Mouse (Mus musculus): ENCODE data around the gene Flnb.
A peak's percentile ranks its signal among the peaks of the same experiment; 100 is the strongest.

Gene Flnb

GRCm38 (mm10) chr14:7943101-7943800 lies 125.5 kb downstream of the Flnb start:
- no peak for DNase-seq (ENCODE audit: low read depth, low spot score)

GRCm38 (mm10) chr14:7943801-7944135 lies 126.0 kb downstream of the Flnb start:
- DNase-seq (ENCODE audit: low read depth, low spot score) = no peak

GRCm38 (mm10) chr14:7944349-7945039 lies 126.7 kb downstream of the Flnb start:
- DNase-seq (ENCODE audit: low read depth, low spot score) = peak; percentile 27

- no peak for DNase-seq (ENCODE audit: low read depth, low spot score)
Measured at GRCm38 (mm10) chr14:7945261-7945660, 127.5 kb downstream of the Flnb start.

- DNase-seq (ENCODE audit: low read depth, low spot score) = no peak
Measured at GRCm38 (mm10) chr14:7951234-7951633, 133.5 kb downstream of the Flnb start.

GRCm38 (mm10) chr14:7952610-7953254 lies 135.0 kb downstream of the Flnb start:
- DNase-seq (ENCODE audit: low read depth, low spot score) = no peak

- no peak for DNase-seq (ENCODE audit: low read depth, low spot score)
Measured at GRCm38 (mm10) chr14:7954071-7954471, 136.3 kb downstream of the Flnb start.

GRCm38 (mm10) chr14:7956427-7956826 lies 138.7 kb downstream of the Flnb start:
- DNase-seq (ENCODE audit: low read depth, low spot score) = no peak

GRCm38 (mm10) chr14:7957049-7957448 lies 139.3 kb downstream of the Flnb start, which contains the start of gene Gm45521:
Gene Gm45521 (plus strand): TSS chr14:7957288.
- no peak for DNase-seq (ENCODE audit: low read depth, low spot score)

GRCm38 (mm10) chr14:7960616-7961015 lies 142.9 kb downstream of the Flnb start:
- no peak for DNase-seq (ENCODE audit: low read depth, low spot score)

GRCm38 (mm10) chr14:7961714-7962113 lies 144.0 kb downstream of the Flnb start:
- no peak for DNase-seq (ENCODE audit: low read depth, low spot score)

GRCm38 (mm10) chr14:7962626-7963025 lies 144.9 kb downstream of the Flnb start:
- DNase-seq (ENCODE audit: low read depth, low spot score) = no peak

- no peak for DNase-seq (ENCODE audit: low read depth, low spot score)
Measured at GRCm38 (mm10) chr14:7963160-7963559, 145.4 kb downstream of the Flnb start.

GRCm38 (mm10) chr14:7964219-7964889 lies 146.6 kb downstream of the Flnb start:
- peak; percentile 49 for DNase-seq (ENCODE audit: low read depth, low spot score)

GRCm38 (mm10) chr14:7971889-7972493 lies 154.2 kb downstream of the Flnb start:
- DNase-seq (ENCODE audit: low read depth, low spot score) = no peak

GRCm38 (mm10) chr14:7974643-7975042 lies 156.9 kb downstream of the Flnb start:
- DNase-seq (ENCODE audit: low read depth, low spot score) = no peak

- DNase-seq (ENCODE audit: low read depth, low spot score) = peak; percentile 10
Measured at GRCm38 (mm10) chr14:7975177-7975576, 157.4 kb downstream of the Flnb start.

- no peak for DNase-seq (ENCODE audit: low read depth, low spot score)
Measured at GRCm38 (mm10) chr14:7977471-7977870, 159.7 kb downstream of the Flnb start.

- DNase-seq (ENCODE audit: low read depth, low spot score) = no peak
Measured at GRCm38 (mm10) chr14:7978183-7978582, 160.4 kb downstream of the Flnb start.

- DNase-seq (ENCODE audit: low read depth, low spot score) = no peak
Measured at GRCm38 (mm10) chr14:7981226-7981625, 163.5 kb downstream of the Flnb start.

- no peak for DNase-seq (ENCODE audit: low read depth, low spot score)
Measured at GRCm38 (mm10) chr14:7986913-7987312, 169.2 kb downstream of the Flnb start.

GRCm38 (mm10) chr14:7989371-7989770 lies 171.6 kb downstream of the Flnb start:
- no peak for DNase-seq (ENCODE audit: low read depth, low spot score)

Measured in telencephalon, adult 2 months (tissue).